Mouse (Mus musculus) heart, adult 2 months (tissue): ENCODE measurements around the gene Zfp697.

Experiments used
- CTCF ChIP-seq: fragments of 200-600 bp; IDR thresholded peaks from 2 replicates; pipeline ENCODE4 v1.8.1; 2022; ENCODE audit warnings: antibody characterized with exemption, mild to moderate bottlenecking, moderate library complexity
- EP300 ChIP-seq: fragments of 200-500 bp; IDR thresholded peaks from 2 replicates; pipeline ENCODE4 v1.6.1; 2011; ENCODE audit warnings: low read depth, low read length, control low read depth; ENCODE audit not compliant: insufficient read depth

DNA sequence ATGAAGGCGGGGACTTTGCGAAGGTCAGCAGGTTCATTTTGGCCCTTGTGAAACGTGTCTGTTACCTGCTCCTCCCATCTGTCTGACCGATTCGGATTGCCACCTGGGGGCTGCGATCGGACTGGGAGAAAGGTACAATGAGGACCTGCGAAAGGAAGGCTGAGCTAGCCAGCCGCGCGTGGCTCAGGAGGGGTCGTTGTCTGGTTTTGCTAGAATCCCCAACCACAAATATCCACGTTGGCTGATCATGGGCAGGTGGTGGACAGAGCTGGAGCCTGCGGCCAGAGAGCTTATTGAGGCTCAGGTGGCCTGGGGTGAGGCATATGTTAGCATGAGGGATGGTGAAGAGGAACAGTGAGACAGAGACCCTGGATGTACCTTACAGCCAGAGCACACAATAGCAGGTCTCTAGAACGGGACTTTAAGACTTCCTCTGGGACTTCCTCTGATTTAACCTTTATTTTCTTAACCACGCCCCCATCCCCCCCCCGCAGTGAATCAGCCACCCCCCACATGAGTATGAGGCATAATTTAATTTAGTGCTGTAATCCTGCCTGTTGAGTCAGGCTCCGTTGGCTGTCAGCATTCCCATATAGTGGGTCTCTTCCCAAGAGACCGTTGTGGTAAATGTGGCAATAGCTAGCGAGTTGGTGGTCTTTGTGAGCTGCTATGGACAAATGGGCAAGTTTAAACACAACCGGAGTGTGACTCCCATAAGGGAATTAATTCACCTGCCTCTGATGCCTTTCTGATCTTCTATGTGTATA, 946 bp downstream of the Zfp697 start:
- TF ChIP-seq CTCF (no peak), EP300 (no peak)
